Mouse (Mus musculus) ZHBTc4 (cell line): ENCODE data around the gene Gstt1.

Experiments used
- DNase-seq: peaks from one replicate; pipeline ENCODE4 v3.0.0-alpha.2; 2011; ENCODE audit warnings: low read depth, low spot score

Gstt1 gene

GRCm38 (mm10) chr10:75764519-75765473 lies 33.6 kb downstream of the Gstt1 start:
- peak; percentile 93 for DNase-seq

- peak; percentile 99 for DNase-seq
Observed at GRCm38 (mm10) chr10:75763682-75764518, 34.5 kb downstream of the Gstt1 start, which contains the start of gene Cabin1. Gene Cabin1 (minus strand): TSS chr10:75764341.

GRCm38 (mm10) chr10:75762413-75762812 lies 36.0 kb downstream of the Gstt1 start:
- no peak for DNase-seq

- peak; percentile 71 for DNase-seq
Observed at GRCm38 (mm10) chr10:75760311-75760710, 38.1 kb downstream of the Gstt1 start.

- DNase-seq = no peak
Observed at GRCm38 (mm10) chr10:75756719-75757118, 41.7 kb downstream of the Gstt1 start.

- peak; percentile 77 for DNase-seq
Observed at GRCm38 (mm10) chr10:75744017-75744416, 54.4 kb downstream of the Gstt1 start.

GRCm38 (mm10) chr10:75743369-75743768 lies 55.0 kb downstream of the Gstt1 start:
- no peak for DNase-seq

- no peak for DNase-seq
Observed at GRCm38 (mm10) chr10:75740866-75741265, 57.5 kb downstream of the Gstt1 start.
